Mouse (Mus musculus) erythroid progenitor cell, adult 5-6 weeks (primary cell): ENCODE results near the gene Magea1. TPM values are rescaled to one million over a fixed set of nuclear protein-coding genes. Genes with fewer than 3 reads are reported as not detected.
"Not testable (repeated sequence)": the region's sequence is repeated elsewhere in the genome, so short reads cannot be mapped to it uniquely, and the experiment has no call there.

Experiments
- ATAC-seq: replicated peaks from 2 replicates; pipeline ENCODE4 v1.8.0; 2016; ENCODE audit warnings: moderate number of reproducible peaks, mild to moderate bottlenecking, moderate TSS enrichment, inconsistent platforms; ENCODE audit not compliant: poor library complexity, low FRiP score, severe bottlenecking
- total RNA-seq, 2 experiments: library from RNA; stranded (forward) in 1 of 2; stranded (reverse) in 1 of 2; fragments of 150-400 nt in 1 of 2; fragments of 186-747, 209-891 nt in 1 of 2; gene quantifications; 2 replicates each; pipeline versions ENCODE4 v1.2.3 to v1.2.4; 2015 to 2017; ENCODE audit warnings: low replicate concordance in 2 of 2

Gene Magea1
- total RNA-seq (2015; ENCODE audit: low replicate concordance): not detected in 2 replicates
- total RNA-seq (2017; ENCODE audit: low replicate concordance): not detected in 2 replicates

DNA sequence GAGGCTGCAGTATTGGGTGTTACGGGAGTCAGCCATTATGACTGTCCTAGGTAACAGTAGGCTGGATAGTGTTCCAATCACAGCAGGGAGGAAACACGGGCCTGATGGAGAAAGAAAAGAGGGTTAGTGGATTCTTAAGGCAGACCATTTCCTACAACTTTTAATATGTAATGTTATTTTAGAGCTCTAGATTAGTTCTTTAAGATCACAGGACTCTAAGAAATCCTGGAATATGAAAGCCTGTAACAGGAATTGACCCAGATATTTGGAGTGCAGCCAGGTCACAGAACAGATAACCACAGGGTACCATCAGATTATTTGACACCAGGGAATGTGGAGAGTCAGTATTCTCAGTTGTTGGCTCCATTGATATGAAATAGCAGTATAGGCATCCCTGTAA, at the start of gene Magea1:
Gene Magea1, minus strand, starts transcription at position 101 of the 400 bp plus-strand sequence.
- not testable (repeated sequence) for ATAC-seq

DNA sequence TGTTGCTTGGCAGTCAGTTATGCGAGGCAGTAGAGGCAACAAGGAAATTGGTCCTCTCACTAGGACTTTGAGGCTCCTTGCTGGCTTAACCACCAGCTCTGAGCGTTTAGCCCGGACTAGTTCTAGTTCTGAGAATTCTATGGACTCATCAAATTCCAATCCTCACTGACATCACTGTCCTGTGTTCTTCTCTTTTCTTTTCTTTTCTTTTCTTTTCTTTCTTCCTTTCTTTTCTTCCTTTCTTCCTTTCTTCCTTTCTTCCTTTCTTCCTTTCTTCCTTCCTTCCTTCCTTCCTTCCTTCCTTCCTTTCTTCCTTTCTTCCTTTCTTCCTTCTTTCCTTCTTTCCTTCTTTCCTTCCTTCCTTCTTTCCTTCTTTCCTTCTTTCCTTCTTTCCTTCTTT, 38.7 kb upstream of the Magea1 start, which contains the start of gene Cldn34b2:
Gene Cldn34b2, minus strand, starts transcription at position 101 of the 400 bp plus-strand sequence.
- not testable (repeated sequence) for ATAC-seq

DNA sequence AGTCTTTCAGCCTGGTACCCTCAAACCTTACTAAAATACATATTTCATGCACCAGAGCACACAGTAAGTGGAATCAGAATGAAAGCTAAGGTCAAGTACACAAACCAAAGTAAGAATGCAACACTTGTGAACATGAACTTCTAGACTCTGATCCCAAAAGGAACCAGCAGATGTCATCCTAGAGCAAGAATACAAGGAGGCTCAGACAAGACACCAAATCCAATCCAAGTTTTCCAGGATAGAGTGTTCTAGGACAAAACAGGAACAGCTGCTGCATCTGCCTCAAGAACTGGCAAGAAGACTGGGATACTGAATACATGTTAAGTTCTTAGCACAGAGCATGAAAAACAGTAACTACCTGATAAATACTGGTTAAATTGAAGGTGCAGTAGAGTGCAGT, 8.4 kb upstream of the Magea1 start:
- ATAC-seq: no peak

DNA sequence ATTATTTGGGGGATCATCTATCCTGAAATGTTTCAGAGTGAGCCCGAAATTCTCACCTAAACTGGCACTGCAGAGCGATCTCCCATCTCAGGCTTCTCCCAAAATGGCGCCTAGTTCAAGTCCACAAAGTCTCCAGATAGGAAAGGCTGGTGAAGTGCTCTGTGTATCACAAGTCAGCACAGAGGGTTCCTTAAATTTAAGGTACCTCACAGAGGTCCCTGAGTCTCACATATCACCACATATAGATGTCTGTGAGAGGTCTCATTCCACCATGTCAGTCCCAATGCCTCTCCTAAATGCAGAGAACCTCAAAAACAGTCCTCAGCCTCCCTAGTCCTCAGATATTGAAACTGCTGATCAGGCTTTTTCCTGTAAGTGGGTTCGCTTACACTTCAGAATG, 4.0 kb upstream of the Magea1 start, which contains the start of gene Magea2:
Gene Magea2, minus strand, starts transcription at position 101 of the 400 bp plus-strand sequence.
- not testable (repeated sequence) for ATAC-seq

DNA sequence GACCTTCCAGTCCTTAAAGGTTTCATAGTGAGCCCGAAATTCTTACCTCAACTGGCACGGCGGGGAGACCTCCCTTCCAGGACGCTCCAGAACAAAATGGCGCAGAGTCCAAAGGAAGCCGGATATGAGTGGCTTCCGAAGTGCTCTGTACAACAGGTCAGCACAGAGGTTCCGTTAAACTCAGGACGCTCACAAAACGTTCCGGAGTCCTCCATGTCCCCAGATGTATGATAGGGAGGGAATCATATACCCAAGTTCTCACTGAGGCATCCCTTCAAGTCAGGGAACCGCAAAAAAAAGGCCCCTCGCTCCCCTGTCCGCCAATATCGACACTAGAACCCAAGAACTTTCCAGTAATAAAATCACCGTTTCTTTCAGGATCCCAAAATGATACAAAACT, 26.5 kb downstream of the Magea1 start, which contains the start of gene Magea5:
Gene Magea5, minus strand, starts transcription at position 101 of the 400 bp plus-strand sequence.
- ATAC-seq: not testable (repeated sequence)

Other genes starting within 250 kb of the Magea1 start
- not detected in 2 replicates for gene Cldn34b1, start 199.5 kb downstream of the Magea1 start, total RNA-seq (2015; ENCODE audit: low replicate concordance)
- gene Cldn34b1, start 199.5 kb downstream of the Magea1 start, total RNA-seq (2017; ENCODE audit: low replicate concordance): not detected in 2 replicates
- gene Magea6, start 153.8 kb downstream of the Magea1 start, total RNA-seq (2015; ENCODE audit: low replicate concordance): not detected in 2 replicates
- gene Magea6, start 153.8 kb downstream of the Magea1 start, total RNA-seq (2017; ENCODE audit: low replicate concordance): not detected in 2 replicates
- not detected in 2 replicates for gene Magea3, start 140.3 kb downstream of the Magea1 start, total RNA-seq (2015; ENCODE audit: low replicate concordance)
- gene Magea3, start 140.3 kb downstream of the Magea1 start, total RNA-seq (2017; ENCODE audit: low replicate concordance): not detected in 2 replicates
- not detected in 2 replicates for gene Magea8, start 93.9 kb downstream of the Magea1 start, total RNA-seq (2015; ENCODE audit: low replicate concordance)
- not detected in 2 replicates for gene Magea8, start 93.9 kb downstream of the Magea1 start, total RNA-seq (2017; ENCODE audit: low replicate concordance)
- gene Magea5, start 26.6 kb downstream of the Magea1 start, total RNA-seq (2015; ENCODE audit: low replicate concordance): not detected in 2 replicates
- not detected in 2 replicates for gene Magea5, start 26.6 kb downstream of the Magea1 start, total RNA-seq (2017; ENCODE audit: low replicate concordance)
- not detected in 2 replicates for gene Magea2, start 3.9 kb upstream of the Magea1 start, total RNA-seq (2015; ENCODE audit: low replicate concordance)
- gene Magea2, start 3.9 kb upstream of the Magea1 start, total RNA-seq (2017; ENCODE audit: low replicate concordance): not detected in 2 replicates
- not detected in 2 replicates for gene Cldn34b2, start 38.6 kb upstream of the Magea1 start, total RNA-seq (2015; ENCODE audit: low replicate concordance)
- gene Cldn34b2, start 38.6 kb upstream of the Magea1 start, total RNA-seq (2017; ENCODE audit: low replicate concordance): not detected in 2 replicates
- gene Sat1, start 126.7 kb upstream of the Magea1 start, total RNA-seq (2015; ENCODE audit: low replicate concordance): 115 and 148 TPM in 2 replicates
- 38.1 and 82.3 TPM in 2 replicates for gene Sat1, start 126.7 kb upstream of the Magea1 start, total RNA-seq (2017; ENCODE audit: low replicate concordance)
- 11.9 and 13.4 TPM in 2 replicates for gene Acot9, start 172.7 kb upstream of the Magea1 start, total RNA-seq (2015; ENCODE audit: low replicate concordance)
- 2.0 and 5.0 TPM in 2 replicates for gene Acot9, start 172.7 kb upstream of the Magea1 start, total RNA-seq (2017; ENCODE audit: low replicate concordance)